Mouse (Mus musculus): Measurements from ENCODE around the gene Sept10. TPM values are rescaled to one million over a fixed set of nuclear protein-coding genes. Genes with fewer than 3 reads are reported as not detected.
"Not testable (repeated sequence)": the region's sequence is repeated elsewhere in the genome, so short reads cannot be mapped to it uniquely, and the experiment has no call there.

The Sept10 gene
- polyA plus RNA-seq, 1 experiment from 2014 or later, result 35.1 TPM

DNA sequence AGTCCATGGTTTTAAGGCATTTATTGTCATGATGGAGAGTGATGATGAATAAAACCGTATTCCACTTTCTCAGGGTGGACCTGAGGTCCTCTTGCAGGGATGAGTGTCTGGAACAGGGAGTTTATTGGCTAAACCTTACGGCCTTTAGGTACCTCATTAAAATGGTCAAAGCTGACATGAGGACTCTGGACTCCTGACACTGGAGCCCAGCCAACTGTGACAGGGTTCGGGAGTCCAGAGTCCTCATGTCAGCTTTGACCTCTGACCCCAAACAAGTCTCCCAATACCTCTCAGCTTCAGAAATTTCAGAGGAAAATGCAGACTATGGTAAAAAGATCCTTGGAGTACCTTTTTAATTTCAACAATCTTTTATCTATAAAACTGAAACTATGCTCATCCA, 115.0 kb downstream of the Sept10 start:
- Histone ChIP-seq H3K9me3 (replicated peaks) (no peaks in the 10 kb centered on the region), H3K27me3 (replicated peaks) (peaks cover 6% of the 10 kb centered on the region; the same call in 1 of the 2 replicates), H3K36me3 (no peaks in the 10 kb centered on the region), H3K4me2 (no peak overlapping the region), H3K27ac (ENCODE audit: poor library complexity, severe bottlenecking) (no peak overlapping the region), H3K4me1 (replicated peaks) (no peaks in the 10 kb centered on the region), H3K9ac (no peak overlapping the region), H3K4me3 (no peak overlapping the region)
- WGBS, result 82% methylated on average over 3 of the region's 3 CpGs
- ATAC-seq (ENCODE audit: insufficient number of reproducible peaks, low FRiP score), result no peak

DNA sequence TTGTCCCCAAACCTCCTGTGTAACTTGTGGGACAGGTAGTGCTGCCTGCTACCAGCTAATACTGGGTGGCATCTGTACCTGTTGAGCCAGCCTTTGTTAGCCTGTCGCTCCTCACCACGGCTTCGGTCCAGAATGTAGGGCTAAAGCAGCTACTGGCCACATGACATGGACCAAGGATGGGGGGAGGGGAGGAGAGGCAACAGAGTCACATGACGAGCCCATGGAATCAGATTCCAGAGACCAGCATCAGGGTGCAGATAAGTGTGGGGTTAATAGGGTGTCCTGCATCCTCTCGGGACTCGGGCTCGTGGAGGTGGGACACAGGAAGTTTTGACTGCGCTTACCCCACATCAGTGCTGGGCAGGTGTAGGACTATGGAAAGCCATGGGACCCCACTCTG, 115.8 kb downstream of the Sept10 start:
- Histone ChIP-seq H3K4me2 (no peak overlapping the region), H3K36me3 (no peaks in the 10 kb centered on the region), H3K9me3 (replicated peaks) (no peaks in the 10 kb centered on the region), H3K4me1 (replicated peaks) (no peaks in the 10 kb centered on the region), H3K27me3 (replicated peaks) (peaks cover 5% of the 10 kb centered on the region; the same call in 1 of the 2 replicates), H3K27ac (ENCODE audit: poor library complexity, severe bottlenecking) (no peak overlapping the region), H3K4me3 (no peak overlapping the region), H3K9ac (no peak overlapping the region)
- no peak for ATAC-seq (ENCODE audit: insufficient number of reproducible peaks, low FRiP score)
- 64% methylated on average over 8 of the region's 8 CpGs for WGBS

DNA sequence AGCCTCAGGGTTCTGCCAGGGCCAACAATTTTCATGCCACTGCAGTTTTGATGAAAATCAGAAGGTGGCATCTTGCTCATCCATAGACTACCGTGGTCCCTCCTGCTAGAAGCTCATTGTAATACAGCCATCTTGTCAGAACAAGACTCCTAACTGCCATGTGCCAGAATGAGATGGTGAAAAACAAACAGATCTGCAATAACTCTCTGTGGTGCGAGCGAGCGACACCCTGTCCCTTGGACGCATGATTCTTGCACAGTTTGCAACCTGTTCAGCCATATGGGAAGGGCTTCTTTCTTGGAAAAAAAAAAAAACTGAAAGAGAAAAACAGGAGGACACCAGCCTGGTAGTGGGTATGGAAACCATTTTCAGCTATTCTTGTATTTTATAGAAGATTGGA, 117.0 kb downstream of the Sept10 start:
- WGBS, result 90% methylated on average over 5 of the region's 5 CpGs
- Histone ChIP-seq H3K27me3 (replicated peaks) (peaks cover 5% of the 10 kb centered on the region; the same call in 1 of the 2 replicates), H3K36me3 (no peaks in the 10 kb centered on the region), H3K9me3 (replicated peaks) (no peaks in the 10 kb centered on the region), H3K4me2 (no peak overlapping the region), H3K9ac (no peak overlapping the region), H3K4me3 (no peak overlapping the region), H3K27ac (ENCODE audit: poor library complexity, severe bottlenecking) (no peak overlapping the region), H3K4me1 (replicated peaks) (no peaks in the 10 kb centered on the region)
- ATAC-seq (ENCODE audit: insufficient number of reproducible peaks, low FRiP score), result no peak

DNA sequence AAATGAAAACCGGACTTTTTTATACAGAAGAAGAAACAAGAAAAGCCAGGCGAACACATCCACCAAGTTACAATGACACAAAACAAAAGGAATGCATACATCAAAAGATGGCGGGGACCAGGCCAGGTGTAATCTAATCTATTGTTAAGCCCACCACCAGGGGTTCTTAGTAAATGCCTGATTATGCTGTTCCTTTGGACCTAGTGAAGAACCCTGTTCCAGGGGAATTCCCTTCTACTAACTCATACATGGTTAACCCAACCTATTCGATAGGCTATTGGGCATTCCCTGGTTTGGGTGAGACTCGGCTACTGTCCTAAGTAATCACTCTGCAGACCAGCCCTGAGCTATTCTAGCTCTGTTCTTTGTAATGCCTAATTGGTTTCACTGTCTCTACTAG, 118.6 kb downstream of the Sept10 start:
- H3K4me3 ChIP-seq; H3K9me3 ChIP-seq (replicated peaks); H3K4me1 ChIP-seq (replicated peaks); H3K27me3 ChIP-seq (replicated peaks); H3K36me3 ChIP-seq; H3K27ac ChIP-seq (ENCODE audit: poor library complexity, severe bottlenecking); H3K9ac ChIP-seq; H3K4me2 ChIP-seq; ATAC-seq (ENCODE audit: insufficient number of reproducible peaks, low FRiP score): not testable (repeated sequence)
- 80% methylated on average over 5 of the region's 5 CpGs for WGBS

- Histone ChIP-seq H3K27ac (ENCODE audit: poor library complexity, severe bottlenecking) (no peak overlapping the region), H3K4me3 (no peak overlapping the region), H3K27me3 (replicated peaks) (peaks cover 5% of the 10 kb centered on the region), H3K9me3 (replicated peaks) (no peaks in the 10 kb centered on the region), H3K36me3 (no peaks in the 10 kb centered on the region), H3K4me1 (replicated peaks) (peaks cover 5% of the 10 kb centered on the region), H3K4me2 (no peak overlapping the region), H3K9ac (no peak overlapping the region)
- WGBS, result 88% methylated on average over 7 of the region's 7 CpGs
- no peak for ATAC-seq (ENCODE audit: insufficient number of reproducible peaks, low FRiP score)
These were observed 129.7 kb downstream of the Sept10 start for GRCm38 (mm10) chr10:59091988-59092387.

Other genes with a start within 250 kb of the Sept10 start
- gene Sowahc, start 106 bp upstream of the Sept10 start, polyA plus RNA-seq (2016; fragmentation: Nextera tagmentation; extraction: Ambion mirVana), result 4.3 TPM in 2 replicates
- 58.9 and 59.3 TPM in 2 replicates for gene P4ha1, start 101.4 kb upstream of the Sept10 start, polyA plus RNA-seq (2016; fragmentation: Nextera tagmentation; extraction: Ambion mirVana)
- gene Gm10273, start 173.8 kb upstream of the Sept10 start, polyA plus RNA-seq (2016; fragmentation: Nextera tagmentation; extraction: Ambion mirVana), result 5.1 and 7.2 TPM in 2 replicates
- gene Pla2g12b, start 181.8 kb upstream of the Sept10 start, polyA plus RNA-seq (2016; fragmentation: Nextera tagmentation; extraction: Ambion mirVana), result 0.30 and 1.4 TPM in 2 replicates
- gene Oit3, start 219.9 kb upstream of the Sept10 start, polyA plus RNA-seq (2016; fragmentation: Nextera tagmentation; extraction: Ambion mirVana), result 4.5 and 5.7 TPM in 2 replicates